Mouse (Mus musculus): ENCODE results near the gene Nenf.

The Nenf gene

GRCm38 (mm10) chr1:191283110-191284040, 34.6 kb downstream of the Nenf start:
- no peak for DNase-seq (ENCODE audit: low read depth, low spot score)

GRCm38 (mm10) chr1:191282319-191282718, 35.7 kb downstream of the Nenf start:
- no peak for DNase-seq (ENCODE audit: low read depth, low spot score)

GRCm38 (mm10) chr1:191281171-191281570, 36.8 kb downstream of the Nenf start:
- no peak for DNase-seq (ENCODE audit: low read depth, low spot score)

- no peak for DNase-seq (ENCODE audit: low read depth, low spot score)
These were observed 39.7 kb downstream of the Nenf start for GRCm38 (mm10) chr1:191278324-191278723.

GRCm38 (mm10) chr1:191277549-191278059, 40.4 kb downstream of the Nenf start:
- no peak for DNase-seq (ENCODE audit: low read depth, low spot score)

GRCm38 (mm10) chr1:191276181-191276580, 41.8 kb downstream of the Nenf start:
- no peak for DNase-seq (ENCODE audit: low read depth, low spot score)

GRCm38 (mm10) chr1:191275527-191275926, 42.5 kb downstream of the Nenf start:
- no peak for DNase-seq (ENCODE audit: low read depth, low spot score)

- DNase-seq (ENCODE audit: low read depth, low spot score), result no peak
These were observed 45.3 kb downstream of the Nenf start for GRCm38 (mm10) chr1:191272660-191273059.

GRCm38 (mm10) chr1:191269648-191269952, 48.4 kb downstream of the Nenf start:
- DNase-seq (ENCODE audit: low read depth, low spot score), result no peak

GRCm38 (mm10) chr1:191268797-191269647, 49.0 kb downstream of the Nenf start:
- DNase-seq (ENCODE audit: low read depth, low spot score), result no peak

GRCm38 (mm10) chr1:191267856-191268255, 50.1 kb downstream of the Nenf start:
- DNase-seq (ENCODE audit: low read depth, low spot score), result no peak

- DNase-seq (ENCODE audit: low read depth, low spot score), result no peak
These were observed 50.8 kb downstream of the Nenf start for GRCm38 (mm10) chr1:191267162-191267561.

- no peak for DNase-seq (ENCODE audit: low read depth, low spot score)
These were observed 54.5 kb downstream of the Nenf start for GRCm38 (mm10) chr1:191263471-191263870.

- DNase-seq (ENCODE audit: low read depth, low spot score), result no peak
These were observed 56.1 kb downstream of the Nenf start for GRCm38 (mm10) chr1:191261861-191262260.

- DNase-seq (ENCODE audit: low read depth, low spot score), result no peak
These were observed 58.3 kb downstream of the Nenf start for GRCm38 (mm10) chr1:191259661-191260060.

- DNase-seq (ENCODE audit: low read depth, low spot score), result no peak
These were observed 58.9 kb downstream of the Nenf start for GRCm38 (mm10) chr1:191259121-191259520.

GRCm38 (mm10) chr1:191258521-191258920, 59.5 kb downstream of the Nenf start:
- no peak for DNase-seq (ENCODE audit: low read depth, low spot score)

GRCm38 (mm10) chr1:191257981-191258380, 60.0 kb downstream of the Nenf start:
- no peak for DNase-seq (ENCODE audit: low read depth, low spot score)

GRCm38 (mm10) chr1:191257351-191257771, 60.6 kb downstream of the Nenf start:
- no peak for DNase-seq (ENCODE audit: low read depth, low spot score)
